Mouse (Mus musculus): ENCODE data around the gene Pih1d3.
A peak's percentile ranks its signal among the peaks of the same experiment; 100 is the strongest.

Pih1d3 gene

GRCm38 (mm10) chr1:31222564-31222963 lies at the start of gene Pih1d3, which contains the start of gene 4931428L18Rik:
Gene Pih1d3 (plus strand): TSS chr1:31222838.
Gene 4931428L18Rik (minus strand): TSS chr1:31222684.
- no peak for DNase-seq (ENCODE audit: low spot score in 2 of 2)

GRCm38 (mm10) chr1:31175401-31175800 lies 47.2 kb upstream of the Pih1d3 start:
- DNase-seq (ENCODE audit: low spot score in 2 of 2), result no peak

DNA sequence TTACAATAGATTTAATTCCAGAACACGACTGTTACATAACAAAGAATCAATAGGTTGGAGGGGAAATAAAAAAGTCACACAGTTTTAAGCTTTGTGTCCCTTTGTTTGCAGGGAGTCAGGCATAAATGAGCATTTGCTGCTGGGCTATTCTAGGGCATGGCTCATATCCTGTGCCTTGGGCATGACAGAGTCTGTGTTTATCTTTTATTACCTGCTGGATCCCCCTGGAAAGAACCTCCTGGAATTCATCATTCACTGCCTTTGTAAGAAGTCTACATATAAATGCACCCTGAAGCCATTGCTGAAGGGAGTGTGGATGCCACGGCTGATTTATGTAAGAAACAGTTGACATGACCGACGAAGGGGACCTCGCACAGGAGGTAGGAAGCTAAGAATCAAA lies 46.5 kb upstream of the Pih1d3 start, which contains the start of gene Lgsn:
Gene Lgsn (plus strand): TSS at position 301 of the 400 bp plus-strand sequence.
- no peak for DNase-seq (ENCODE audit: low spot score in 2 of 2)

GRCm38 (mm10) chr1:31178264-31178663 lies 44.4 kb upstream of the Pih1d3 start:
- no peak for DNase-seq (ENCODE audit: low spot score in 2 of 2)

- no peak for DNase-seq (ENCODE audit: low spot score in 2 of 2)
Measured at GRCm38 (mm10) chr1:31190237-31190866, 32.3 kb upstream of the Pih1d3 start.

GRCm38 (mm10) chr1:31195633-31196032 lies 27.0 kb upstream of the Pih1d3 start:
- DNase-seq (ENCODE audit: low spot score in 2 of 2), result no peak

- no peak for DNase-seq (ENCODE audit: low spot score in 2 of 2)
Measured at GRCm38 (mm10) chr1:31196959-31197358, 25.7 kb upstream of the Pih1d3 start.

- no peak for DNase-seq (ENCODE audit: low spot score in 2 of 2)
Measured at GRCm38 (mm10) chr1:31203771-31204170, 18.9 kb upstream of the Pih1d3 start.

GRCm38 (mm10) chr1:31205346-31205745 lies 17.3 kb upstream of the Pih1d3 start:
- no peak for DNase-seq (ENCODE audit: low spot score in 2 of 2)

DNA sequence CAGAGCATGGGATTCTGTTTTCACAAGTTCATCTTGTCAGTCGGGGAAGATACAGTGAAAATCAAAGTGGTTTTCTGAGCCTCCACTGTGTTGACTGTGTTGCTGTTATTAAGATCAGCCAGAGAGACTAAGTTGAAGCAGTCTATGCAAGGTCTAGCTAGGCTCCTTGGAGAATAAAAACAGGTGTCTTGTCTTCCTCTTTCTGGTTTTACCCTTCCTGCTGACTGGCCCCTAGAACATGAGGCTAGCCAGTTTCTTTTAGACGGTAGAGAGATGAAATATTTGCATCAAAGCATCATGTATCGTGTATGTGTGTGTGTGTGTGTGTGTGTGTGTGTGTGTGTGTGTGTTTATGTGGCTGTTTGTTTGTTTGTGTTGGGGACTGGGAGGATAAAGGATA lies 16.9 kb upstream of the Pih1d3 start:
- no peak for DNase-seq (ENCODE audit: low spot score in 2 of 2)

DNA sequence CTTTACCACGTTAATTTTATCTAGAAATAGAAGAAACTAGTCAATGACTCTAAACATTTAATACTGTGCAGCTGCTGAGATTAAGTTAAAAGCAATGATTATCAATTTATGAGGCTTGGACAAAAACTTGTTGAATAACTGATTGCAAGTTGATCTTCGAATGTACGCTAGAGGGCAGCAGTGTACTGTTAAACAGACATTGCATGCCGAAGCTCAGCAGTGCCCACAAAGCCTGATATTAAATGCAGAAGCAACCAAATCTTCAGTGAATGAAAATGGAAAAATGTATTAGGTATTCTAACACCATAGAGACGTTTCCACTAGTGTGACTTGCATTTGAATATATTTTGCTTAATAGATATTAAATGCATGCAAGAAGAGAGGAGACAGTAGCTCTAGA lies 12.5 kb upstream of the Pih1d3 start:
- peak in 1 of 2 experiments; percentile 41 for DNase-seq (ENCODE audit: low spot score in 2 of 2)

DNA sequence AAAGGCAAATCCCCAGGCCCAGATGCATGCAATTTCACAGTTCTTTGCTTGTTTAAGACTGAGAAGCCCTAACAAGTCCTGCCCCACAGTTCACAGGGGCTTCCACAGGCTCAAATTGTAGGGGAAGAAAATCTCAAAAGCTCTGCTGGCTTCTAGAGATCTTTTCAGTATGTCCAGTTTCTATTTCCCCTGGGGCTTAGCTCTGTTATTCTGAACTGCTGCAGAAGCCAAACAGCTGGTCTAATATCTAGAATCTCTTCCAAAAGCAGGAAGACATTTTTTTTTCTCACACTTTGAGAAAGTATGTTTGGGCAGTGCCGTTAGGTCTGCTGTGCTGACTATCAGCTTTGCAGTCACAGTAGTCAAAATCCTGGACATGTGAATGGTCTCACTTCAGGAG lies 7.8 kb upstream of the Pih1d3 start:
- no peak for DNase-seq (ENCODE audit: low spot score in 2 of 2)

DNA sequence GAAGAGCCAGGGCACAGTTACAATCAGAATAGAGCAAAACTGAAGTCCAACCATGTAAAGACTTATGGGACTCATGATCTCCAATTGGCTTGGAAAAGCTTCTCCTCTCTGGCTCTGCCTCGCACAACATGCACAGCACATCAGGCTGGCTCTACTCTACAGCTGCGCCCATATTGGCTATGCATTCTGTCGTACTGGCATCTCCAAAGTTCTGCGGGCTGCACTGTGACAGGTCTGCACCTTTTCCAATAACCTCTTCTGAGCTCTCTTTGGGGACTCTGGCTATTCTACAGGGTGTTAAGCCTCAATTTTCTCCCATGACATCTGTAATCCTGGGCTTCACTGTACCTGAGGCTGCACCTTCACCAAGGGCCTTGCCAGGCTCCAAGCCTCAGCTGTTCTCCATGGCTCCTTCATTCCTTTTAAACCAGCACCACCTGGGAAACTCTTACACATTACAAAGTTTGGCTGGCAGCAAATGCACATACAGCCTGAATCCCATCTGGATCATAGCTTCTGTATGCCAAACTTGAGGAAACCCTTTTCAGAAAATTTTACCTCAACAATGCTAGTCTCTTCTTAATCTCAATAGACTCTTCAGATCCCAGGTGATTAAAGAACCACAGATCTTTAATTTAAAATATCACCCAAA lies 1.9 kb upstream of the Pih1d3 start:
- no peak for DNase-seq (ENCODE audit: low spot score in 2 of 2)

DNA sequence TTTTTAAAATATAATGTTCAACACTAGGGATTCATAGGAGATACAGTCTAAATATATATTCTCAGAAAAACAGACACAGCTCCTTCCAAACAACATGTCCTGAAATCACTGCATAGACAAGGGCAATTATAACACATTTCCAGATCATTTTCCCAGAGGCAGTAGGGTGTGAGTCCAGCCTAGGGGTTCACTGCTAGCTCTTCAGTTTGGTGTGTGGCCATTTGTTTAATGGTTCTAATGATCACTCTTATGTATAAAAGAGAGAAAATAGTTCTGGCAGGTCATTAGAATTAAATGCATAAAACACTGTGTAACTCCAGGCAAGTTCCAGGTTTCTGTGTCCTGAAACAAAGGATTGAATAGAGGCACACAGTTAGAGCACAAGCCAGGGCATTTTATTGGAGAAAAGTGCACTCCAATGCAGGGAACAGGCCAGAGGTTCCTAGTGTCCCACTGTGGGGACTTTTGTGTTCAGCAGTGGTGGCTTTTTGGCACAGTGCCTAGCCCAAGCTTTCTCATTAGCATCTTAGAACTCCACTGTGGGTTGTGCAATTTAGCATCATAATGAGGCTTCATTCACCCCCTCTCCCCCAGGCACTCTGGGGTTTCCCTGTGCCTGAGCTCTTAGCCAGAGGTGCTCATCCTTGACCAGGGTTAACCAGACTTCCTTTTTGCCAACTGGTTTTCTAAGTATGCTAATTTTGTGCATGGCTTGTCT lies 10.8 kb downstream of the Pih1d3 start:
- DNase-seq (ENCODE audit: low spot score in 2 of 2), result peak in 1 of 2 experiments; percentile 8

DNA sequence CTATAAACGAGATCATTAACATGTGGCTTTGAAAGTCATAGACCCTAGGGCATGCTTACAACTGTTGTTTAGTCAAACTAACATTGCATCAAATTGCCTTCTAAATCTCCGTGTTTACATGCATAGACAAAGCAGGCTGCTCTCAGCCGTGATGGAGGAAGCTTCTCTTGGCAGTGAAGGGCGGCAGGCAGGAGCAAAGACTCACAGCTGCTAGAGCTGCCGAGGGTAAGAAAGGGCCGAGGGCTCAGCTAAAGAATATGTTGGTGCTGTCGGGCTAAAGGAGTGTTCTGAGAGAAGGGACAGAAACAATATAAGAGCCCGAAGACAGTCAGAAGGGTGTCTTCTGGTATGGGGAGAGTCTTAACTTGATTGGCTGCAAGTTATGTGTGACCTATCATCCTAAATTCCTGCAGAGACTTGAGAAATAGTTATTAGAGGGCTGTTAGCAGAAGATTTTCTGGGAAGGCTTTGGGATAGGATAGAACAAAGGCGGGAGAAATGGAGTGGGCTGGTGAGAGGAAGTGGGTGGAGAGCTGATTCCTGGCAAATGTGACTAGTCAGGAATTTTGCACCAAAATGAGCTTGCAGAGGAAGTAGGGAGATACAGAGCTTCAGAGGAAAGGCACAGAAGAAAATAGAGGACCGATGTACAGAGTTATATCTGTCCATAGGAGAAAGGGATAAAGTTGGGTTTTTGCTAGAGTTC lies 37.7 kb downstream of the Pih1d3 start:
- DNase-seq (ENCODE audit: low spot score in 2 of 2), result no peak

Data from frontal cortex, postnatal 14 days (tissue).